Mouse (Mus musculus): ENCODE data around the gene Sestd1. TPM values are rescaled to one million over a fixed set of nuclear protein-coding genes. Genes with fewer than 3 reads are reported as not detected.

Sestd1 gene
- polyA plus RNA-seq, 1 experiment = 15.2 TPM

DNA sequence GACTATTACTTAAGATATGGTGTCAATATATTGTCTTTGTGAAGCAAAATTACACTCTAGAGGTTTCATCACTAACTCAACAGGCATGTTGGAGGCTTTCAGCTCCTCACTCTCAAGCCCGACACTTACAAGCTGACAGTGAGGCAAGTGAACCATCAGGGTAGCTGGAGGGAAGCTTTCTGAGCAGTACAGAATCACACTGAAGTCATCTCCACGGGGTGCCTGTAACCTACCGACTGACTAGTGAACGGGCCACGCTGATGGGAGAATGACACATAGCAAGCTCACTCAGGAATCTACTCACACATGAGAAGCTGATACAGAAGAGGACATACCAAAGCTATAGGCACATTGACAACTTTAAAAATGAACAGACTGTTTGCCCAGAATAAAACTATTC lies 67.5 kb downstream of the Sestd1 start:
- TF ChIP-seq MYOG (IDR thresholded peaks at IDR 0.05; ENCODE audit: control insufficient read depth, extremely low read depth, insufficient read length) (no peak), CTCF (IDR thresholded peaks at IDR 0.05; ENCODE audit: control insufficient read depth, insufficient read depth, insufficient read length) (no peak), CEBPB (IDR thresholded peaks at IDR 0.05; ENCODE audit: low read depth) (no peak), MYOD1 (IDR thresholded peaks at IDR 0.05; ENCODE audit: control insufficient read depth, insufficient read length, low read depth) (no peak), FOSL1 (IDR thresholded peaks at IDR 0.05; ENCODE audit: insufficient read depth, low read length, poor library complexity, severe bottlenecking) (no peak), USF1 (IDR thresholded peaks at IDR 0.05; ENCODE audit: low read depth) (no peak), MAX (IDR thresholded peaks at IDR 0.05) (no peak)
- Histone ChIP-seq H3K27me3 (ENCODE audit: control insufficient read depth, insufficient read depth, insufficient read length) (no peaks in the 10 kb centered on the region), H3K36me3 (ENCODE audit: control insufficient read depth, insufficient read depth) (peaks cover 81% of the 10 kb centered on the region)

DNA sequence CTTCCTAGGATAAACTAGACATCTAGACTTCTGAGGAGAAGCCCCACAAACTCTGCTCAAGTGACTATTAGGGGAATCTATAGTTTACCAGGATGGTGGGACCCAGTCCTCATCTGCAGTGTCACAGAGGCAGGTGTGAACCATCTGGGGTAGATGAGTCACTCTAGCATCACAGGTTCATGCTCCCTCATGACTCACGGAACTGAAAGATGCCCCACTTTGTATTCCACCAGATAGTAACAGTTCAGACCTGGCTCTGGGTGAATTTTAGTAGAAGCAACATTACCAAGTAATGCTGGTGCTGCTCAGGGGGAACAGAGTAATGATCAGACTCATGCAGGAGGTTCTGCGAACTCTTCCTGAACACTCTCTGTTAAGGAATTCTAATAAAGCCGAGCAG lies 73.4 kb downstream of the Sestd1 start:
- Histone ChIP-seq H3ac (ENCODE audit: control insufficient read depth, insufficient read length, low read depth) (no peak overlapping the region), H3K79me2 (ENCODE audit: control insufficient read depth, insufficient read depth) (peaks cover 4% of the 10 kb centered on the region), H3K79me3 (ENCODE audit: low read depth) (no peaks in the 10 kb centered on the region), H3K4me3 (ENCODE audit: insufficient read depth, poor library complexity, severe bottlenecking) (no peak overlapping the region), H3K27me3 (ENCODE audit: control insufficient read depth, insufficient read depth, insufficient read length) (no peaks in the 10 kb centered on the region), H3K36me3 (ENCODE audit: control insufficient read depth, insufficient read depth) (peaks cover 83% of the 10 kb centered on the region)
- TF ChIP-seq MYOD1 (IDR thresholded peaks at IDR 0.05; ENCODE audit: control insufficient read depth, insufficient read length, low read depth) (no peak), MYOG (IDR thresholded peaks at IDR 0.05; ENCODE audit: control insufficient read depth, extremely low read depth, insufficient read length) (no peak), USF1 (IDR thresholded peaks at IDR 0.05; ENCODE audit: low read depth) (no peak), FOSL1 (IDR thresholded peaks at IDR 0.05; ENCODE audit: insufficient read depth, low read length, poor library complexity, severe bottlenecking) (no peak), MAX (IDR thresholded peaks at IDR 0.05) (no peak), CTCF (IDR thresholded peaks at IDR 0.05; ENCODE audit: control insufficient read depth, insufficient read depth, insufficient read length) (no peak), CEBPB (IDR thresholded peaks at IDR 0.05; ENCODE audit: low read depth) (no peak)

More for the DNA sequence above, 67.5 kb downstream of the Sestd1 start:
- no peaks in the 10 kb centered on the region for H3K79me3 ChIP-seq (ENCODE audit: low read depth)
- H3K79me2 ChIP-seq (ENCODE audit: control insufficient read depth, insufficient read depth) = no peaks in the 10 kb centered on the region
- no peak overlapping the region for H3K4me3 ChIP-seq (ENCODE audit: insufficient read depth, poor library complexity, severe bottlenecking)
- H3ac ChIP-seq (ENCODE audit: control insufficient read depth, insufficient read length, low read depth) = no peak overlapping the region

DNA sequence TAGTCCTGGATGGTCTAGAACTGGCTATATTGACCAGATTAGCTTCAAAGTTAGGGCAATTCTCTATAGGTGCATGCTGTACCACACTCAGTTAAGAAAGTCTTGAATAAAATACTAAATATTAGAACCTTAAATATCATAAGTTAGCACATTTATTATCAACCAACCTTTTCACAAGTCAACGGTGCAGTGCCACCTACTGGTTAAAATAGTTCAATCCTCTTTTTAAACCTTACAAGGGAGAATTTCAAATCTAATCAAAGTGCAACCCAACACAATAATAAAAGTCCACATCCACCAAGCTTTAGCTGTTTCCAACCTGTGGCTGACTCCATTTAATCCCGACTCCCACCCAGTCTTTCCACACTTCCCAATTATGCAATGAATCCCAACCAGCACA lies 76.5 kb downstream of the Sestd1 start:
- Histone ChIP-seq H3ac (ENCODE audit: control insufficient read depth, insufficient read length, low read depth) (no peak overlapping the region), H3K36me3 (ENCODE audit: control insufficient read depth, insufficient read depth) (peaks cover 62% of the 10 kb centered on the region), H3K4me3 (ENCODE audit: insufficient read depth, poor library complexity, severe bottlenecking) (no peak overlapping the region), H3K27me3 (ENCODE audit: control insufficient read depth, insufficient read depth, insufficient read length) (no peaks in the 10 kb centered on the region), H3K79me3 (ENCODE audit: low read depth) (no peaks in the 10 kb centered on the region), H3K79me2 (ENCODE audit: control insufficient read depth, insufficient read depth) (peaks cover 10% of the 10 kb centered on the region)
- no peak for TF ChIP-seq MYOD1 (IDR thresholded peaks at IDR 0.05; ENCODE audit: control insufficient read depth, insufficient read length, low read depth)
- no peak for TF ChIP-seq FOSL1 (IDR thresholded peaks at IDR 0.05; ENCODE audit: insufficient read depth, low read length, poor library complexity, severe bottlenecking)
- TF ChIP-seq MAX (IDR thresholded peaks at IDR 0.05) = no peak
- no peak for TF ChIP-seq MYOG (IDR thresholded peaks at IDR 0.05; ENCODE audit: control insufficient read depth, extremely low read depth, insufficient read length)
- TF ChIP-seq USF1 (IDR thresholded peaks at IDR 0.05; ENCODE audit: low read depth) = no peak
- TF ChIP-seq CEBPB (IDR thresholded peaks at IDR 0.05; ENCODE audit: low read depth) = no peak
- TF ChIP-seq CTCF (IDR thresholded peaks at IDR 0.05; ENCODE audit: control insufficient read depth, insufficient read depth, insufficient read length) = no peak

DNA sequence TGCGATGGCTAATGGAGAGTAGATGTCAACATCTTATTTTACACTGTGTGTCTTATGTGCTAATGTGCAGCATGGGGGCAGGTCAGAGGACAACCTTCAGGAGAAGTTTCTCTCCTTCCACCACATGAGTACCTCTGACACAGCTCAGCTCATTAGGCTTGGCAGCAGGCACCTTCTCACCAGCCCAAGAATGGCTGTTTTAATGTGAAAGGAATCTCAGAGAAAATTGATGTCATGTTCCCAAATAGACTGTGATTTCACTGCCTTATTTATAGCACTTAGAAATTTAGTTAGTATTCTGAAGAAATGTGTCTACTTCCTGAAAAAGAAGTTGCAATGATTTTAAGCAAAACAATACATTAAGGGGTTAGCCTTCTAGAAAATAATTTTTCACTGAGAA lies 78.5 kb downstream of the Sestd1 start:
- Histone ChIP-seq H3K79me2 (ENCODE audit: control insufficient read depth, insufficient read depth) (peaks cover 10% of the 10 kb centered on the region), H3ac (ENCODE audit: control insufficient read depth, insufficient read length, low read depth) (no peak overlapping the region), H3K79me3 (ENCODE audit: low read depth) (no peaks in the 10 kb centered on the region), H3K27me3 (ENCODE audit: control insufficient read depth, insufficient read depth, insufficient read length) (no peaks in the 10 kb centered on the region), H3K4me3 (ENCODE audit: insufficient read depth, poor library complexity, severe bottlenecking) (no peak overlapping the region), H3K36me3 (ENCODE audit: control insufficient read depth, insufficient read depth) (peaks cover 66% of the 10 kb centered on the region)
- TF ChIP-seq MYOG (IDR thresholded peaks at IDR 0.05; ENCODE audit: control insufficient read depth, extremely low read depth, insufficient read length) (no peak), FOSL1 (IDR thresholded peaks at IDR 0.05; ENCODE audit: insufficient read depth, low read length, poor library complexity, severe bottlenecking) (no peak), MAX (IDR thresholded peaks at IDR 0.05) (no peak), CTCF (IDR thresholded peaks at IDR 0.05; ENCODE audit: control insufficient read depth, insufficient read depth, insufficient read length) (no peak), MYOD1 (IDR thresholded peaks at IDR 0.05; ENCODE audit: control insufficient read depth, insufficient read length, low read depth) (no peak)

DNA sequence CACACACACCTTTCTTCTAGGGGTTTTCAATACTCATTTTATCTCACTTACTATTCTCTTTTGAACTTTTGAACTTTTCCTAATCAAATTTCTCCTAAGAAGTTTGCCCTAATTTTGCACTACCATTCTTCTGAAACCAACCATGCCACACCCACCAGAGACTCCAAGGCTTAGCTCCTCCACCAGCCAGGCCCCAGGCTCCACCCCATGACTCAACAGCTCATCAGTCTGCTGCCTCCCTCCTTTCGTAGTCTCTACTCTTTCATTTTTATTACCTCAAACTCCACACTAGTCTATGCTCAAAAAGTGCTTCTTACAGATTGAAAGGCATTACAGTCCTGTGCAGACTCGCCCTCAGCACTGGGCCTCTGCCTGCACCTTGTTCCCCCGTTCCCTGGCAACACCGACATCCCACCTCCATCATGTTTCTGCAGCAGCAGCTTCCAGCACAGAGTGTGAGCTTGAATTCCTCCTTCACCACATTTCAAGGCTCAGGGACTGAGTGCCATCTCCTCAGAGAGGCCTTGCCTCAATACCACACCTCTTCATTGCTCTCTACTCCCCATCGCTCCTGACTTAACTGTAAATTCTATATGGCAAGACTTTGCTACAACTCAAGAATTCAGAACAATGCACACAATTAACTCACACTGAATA lies 79.3 kb downstream of the Sestd1 start:
- no peak for TF ChIP-seq CTCF (IDR thresholded peaks at IDR 0.05; ENCODE audit: control insufficient read depth, insufficient read depth, insufficient read length)
- TF ChIP-seq MAX (IDR thresholded peaks at IDR 0.05) = no peak
- no peak for TF ChIP-seq MYOG (IDR thresholded peaks at IDR 0.05; ENCODE audit: control insufficient read depth, extremely low read depth, insufficient read length)
- no peak for TF ChIP-seq USF1 (IDR thresholded peaks at IDR 0.05; ENCODE audit: low read depth)
- TF ChIP-seq MYOD1 (IDR thresholded peaks at IDR 0.05; ENCODE audit: control insufficient read depth, insufficient read length, low read depth) = no peak
- TF ChIP-seq CEBPB (IDR thresholded peaks at IDR 0.05; ENCODE audit: low read depth) = no peak
- no peak for TF ChIP-seq FOSL1 (IDR thresholded peaks at IDR 0.05; ENCODE audit: insufficient read depth, low read length, poor library complexity, severe bottlenecking)

More for the DNA sequence above, 79.3 kb downstream of the Sestd1 start:
- H3K4me3 ChIP-seq (ENCODE audit: insufficient read depth, poor library complexity, severe bottlenecking) = no peak overlapping the region
- peaks cover 66% of the 10 kb centered on the region for H3K36me3 ChIP-seq (ENCODE audit: control insufficient read depth, insufficient read depth)
- peaks cover 10% of the 10 kb centered on the region for H3K79me2 ChIP-seq (ENCODE audit: control insufficient read depth, insufficient read depth)
- H3K27me3 ChIP-seq (ENCODE audit: control insufficient read depth, insufficient read depth, insufficient read length) = no peaks in the 10 kb centered on the region
- peak overlapping the region; percentile 54 for H3ac ChIP-seq (ENCODE audit: control insufficient read depth, insufficient read length, low read depth)
- no peaks in the 10 kb centered on the region for H3K79me3 ChIP-seq (ENCODE audit: low read depth)

All from C2C12 (cell line).